Mouse (Mus musculus) forebrain, embryonic 14.5 days (tissue): ENCODE data around the gene Shisa3. TPM values are rescaled to one million over a fixed set of nuclear protein-coding genes. Genes with fewer than 3 reads are reported as not detected.

Experiments used
- ATAC-seq: fragments of 200-750 bp; cut with Nextera tagmentation; 2 replicates; pipeline ENCODE4 v1.8.0; 2017; ENCODE audit warnings: mild to moderate bottlenecking, moderate library complexity
- DNase-seq: peaks from one replicate; pipeline ENCODE4 v3.0.0-alpha.2; 2015; ENCODE audit warnings: low spot score
- H3K27ac ChIP-seq: fragments of 300-500 bp; sonication (generic); 2 replicates; pipeline ENCODE4 v1.5.1; 2014; ENCODE audit warnings: low read depth, mild to moderate bottlenecking, control low read depth, low read length, moderate library complexity
- H3K27me3 ChIP-seq: fragments of 300-500 bp; sonication (generic); replicated peaks from 2 replicates; pipeline ENCODE4 v1.6.1; 2014; ENCODE audit warnings: low read length, control low read depth, mixed read lengths; ENCODE audit not compliant: control insufficient read depth, insufficient read depth
- H3K36me3 ChIP-seq: fragments of 300-500 bp; sonication (generic); 2 replicates; pipeline ENCODE4 v1.6.1; 2014; ENCODE audit warnings: low read length, control low read depth; ENCODE audit not compliant: control insufficient read depth, insufficient read depth
- H3K4me1 ChIP-seq: fragments of 300-500 bp; sonication (generic); 2 replicates; pipeline ENCODE4 v1.6.1; 2014; ENCODE audit warnings: antibody characterized with exemption, low read length, control low read depth; ENCODE audit not compliant: control insufficient read depth, insufficient read depth
- H3K4me2 ChIP-seq: fragments of 300-500 bp; sonication (generic); 2 replicates; pipeline ENCODE4 v1.6.1; 2014; ENCODE audit warnings: mild to moderate bottlenecking, control low read depth, low read length
- H3K4me3 ChIP-seq: fragments of 300-500 bp; sonication (generic); 2 replicates; pipeline ENCODE4 v1.5.1; 2014; ENCODE audit warnings: low read depth, low read length, control low read depth
- H3K9ac ChIP-seq: fragments of 300-500 bp; sonication (generic); 2 replicates; pipeline ENCODE4 v1.6.1; 2014; ENCODE audit warnings: mild to moderate bottlenecking, low read length, control low read depth, moderate library complexity
- H3K9me3 ChIP-seq: fragments of 300-500 bp; sonication (generic); replicated peaks from 2 replicates; pipeline ENCODE4 v1.6.1; 2016; ENCODE audit warnings: low read length, control low read depth, mixed read lengths; ENCODE audit not compliant: control insufficient read depth
- WGBS: fragments of 180-500 bp; shearing (Covaris S2); extraction: QIAGEN DNeasy Blood & Tissue Kit; methylation state at CpG from one replicate; pipeline ENCODE4 v1.1.7; 2014; 5-methylcytosine and 5-hydroxymethylcytosine counted together
- polyA plus RNA-seq: library from polyadenylated mRNA; unstranded; fragments of >200 nt; fragmentation: Nextera tagmentation; extraction: Ambion mirVana; gene quantifications from 2 replicates; pipeline ENCODE4 v1.2.1, GENCODE M21; 2014

The Shisa3 gene
- polyA plus RNA-seq, result 0.04 and 0.80 TPM in 2 replicates

DNA sequence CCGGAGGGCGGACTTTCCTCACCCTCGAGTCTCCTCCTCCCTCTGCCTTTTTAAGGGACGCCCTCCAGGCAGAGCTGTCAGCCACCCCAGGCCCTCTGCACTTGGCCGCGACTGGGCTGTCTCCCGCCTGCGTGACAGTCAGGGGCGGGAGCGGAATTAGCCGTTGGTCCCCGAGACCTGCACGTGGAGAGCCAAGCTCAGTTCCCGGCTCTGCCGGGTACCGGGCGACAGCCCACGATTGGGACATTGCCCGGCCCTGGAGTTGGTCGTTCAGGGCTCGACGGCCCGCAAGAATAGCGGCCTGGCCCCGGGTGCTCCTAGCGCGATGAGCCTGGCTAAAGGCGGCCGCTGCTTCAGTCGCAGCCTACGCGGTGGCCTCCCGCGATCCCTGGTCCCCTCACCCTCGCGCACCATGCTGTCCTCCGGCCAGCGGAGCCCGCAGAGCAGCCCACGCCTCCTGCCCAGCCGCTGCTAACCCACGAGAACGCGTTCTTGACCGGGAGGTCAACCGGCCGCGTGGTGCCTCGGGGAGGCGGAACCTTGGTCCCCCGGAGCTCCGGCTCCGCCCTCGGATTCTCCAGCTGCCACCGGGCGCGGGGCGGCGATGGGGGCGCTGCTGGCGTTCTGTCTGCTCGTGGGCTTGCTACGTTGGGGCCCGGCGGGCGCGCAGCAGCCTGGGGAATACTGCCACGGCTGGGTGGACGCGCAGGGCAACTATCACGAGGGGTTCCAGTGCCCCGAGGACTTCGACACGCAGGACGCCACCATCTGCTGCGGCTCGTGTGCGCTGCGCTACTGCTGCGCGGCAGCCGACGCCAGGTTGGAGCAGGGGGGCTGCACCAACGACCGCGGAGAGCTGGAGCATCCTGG, at the start of gene Shisa3:
Shisa3 (plus strand) TSS at position 79 of the 870 bp plus-strand sequence.
- Histone ChIP-seq H3K9ac (peak within 1 kb of the TSS; percentile 48), H3K9me3 (no peaks in the 10 kb centered on the region), H3K27me3 (peaks cover 47% of the 10 kb centered on the region), H3K4me2 (peak within 1 kb of the TSS; percentile 88), H3K27ac (no peak within 1 kb of the TSS), H3K4me3 (peak within 1 kb of the TSS; percentile 48), H3K4me1 (peaks cover 14% of the 10 kb centered on the region), H3K36me3 (no peaks in the 10 kb centered on the region)
- WGBS, result 1% methylated on average over 84 of the region's 86 CpGs
- DNase-seq (peak; percentile 59), ATAC-seq (peak; percentile 71)

DNA sequence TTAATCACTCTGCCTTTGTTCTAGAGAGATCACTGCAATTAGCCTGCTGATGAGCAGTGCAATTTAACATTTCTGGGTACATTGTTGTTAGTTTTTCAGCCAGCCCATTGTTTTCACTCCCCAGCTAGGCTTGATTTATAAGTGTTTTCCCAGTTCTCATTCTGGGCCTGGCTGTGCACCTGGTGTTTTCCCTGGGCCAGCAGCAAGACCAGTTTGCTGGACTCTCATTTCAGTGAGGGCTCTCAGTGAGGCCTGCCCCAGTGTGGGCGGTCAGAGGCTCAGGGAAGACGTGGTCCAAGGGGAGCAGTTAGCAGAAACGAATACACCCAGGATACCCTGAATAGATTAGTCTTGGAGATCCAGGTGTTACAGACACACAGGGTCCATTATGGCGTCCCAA, 49.0 kb upstream of the Shisa3 start:
- Histone ChIP-seq H3K9me3 (no peaks in the 10 kb centered on the region), H3K4me3 (no peak overlapping the region), H3K9ac (no peak overlapping the region), H3K4me2 (no peak overlapping the region), H3K27ac (no peak overlapping the region), H3K27me3 (no peaks in the 10 kb centered on the region), H3K36me3 (no peaks in the 10 kb centered on the region), H3K4me1 (no peaks in the 10 kb centered on the region)
- ATAC-seq (no peak), DNase-seq (no peak)
- WGBS, result 74% methylated on average over 4 of the region's 4 CpGs

DNA sequence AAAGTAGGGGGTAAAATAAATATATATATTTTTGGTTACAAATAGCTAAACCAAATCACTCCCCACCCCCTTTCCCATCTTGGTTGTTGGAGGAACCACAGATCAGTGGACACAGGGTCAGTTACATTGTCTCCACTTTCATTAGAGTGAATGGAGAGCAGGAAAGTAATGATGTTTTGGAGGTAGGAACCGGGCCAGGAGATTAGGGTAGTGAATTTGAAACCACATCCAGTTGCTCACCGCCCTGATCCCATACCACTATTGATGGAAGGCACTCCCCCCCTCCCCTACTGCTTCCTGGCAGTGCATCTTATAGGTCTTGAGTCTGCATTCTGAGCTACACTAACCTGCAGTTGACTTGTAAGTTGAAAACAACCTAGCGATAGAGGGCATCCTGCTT, 48.6 kb upstream of the Shisa3 start:
- H3K4me3 ChIP-seq, result no peak overlapping the region
- H3K36me3 ChIP-seq, result no peaks in the 10 kb centered on the region
- no peaks in the 10 kb centered on the region for H3K9me3 ChIP-seq
- DNase-seq (no peak), ATAC-seq (no peak)
- H3K27me3 ChIP-seq, result no peaks in the 10 kb centered on the region
- no peak overlapping the region for H3K9ac ChIP-seq
- no peak overlapping the region for H3K4me2 ChIP-seq
- no peak overlapping the region for H3K27ac ChIP-seq
- H3K4me1 ChIP-seq, result no peaks in the 10 kb centered on the region
- WGBS, result 84% methylated on average over 3 of the region's 3 CpGs

DNA sequence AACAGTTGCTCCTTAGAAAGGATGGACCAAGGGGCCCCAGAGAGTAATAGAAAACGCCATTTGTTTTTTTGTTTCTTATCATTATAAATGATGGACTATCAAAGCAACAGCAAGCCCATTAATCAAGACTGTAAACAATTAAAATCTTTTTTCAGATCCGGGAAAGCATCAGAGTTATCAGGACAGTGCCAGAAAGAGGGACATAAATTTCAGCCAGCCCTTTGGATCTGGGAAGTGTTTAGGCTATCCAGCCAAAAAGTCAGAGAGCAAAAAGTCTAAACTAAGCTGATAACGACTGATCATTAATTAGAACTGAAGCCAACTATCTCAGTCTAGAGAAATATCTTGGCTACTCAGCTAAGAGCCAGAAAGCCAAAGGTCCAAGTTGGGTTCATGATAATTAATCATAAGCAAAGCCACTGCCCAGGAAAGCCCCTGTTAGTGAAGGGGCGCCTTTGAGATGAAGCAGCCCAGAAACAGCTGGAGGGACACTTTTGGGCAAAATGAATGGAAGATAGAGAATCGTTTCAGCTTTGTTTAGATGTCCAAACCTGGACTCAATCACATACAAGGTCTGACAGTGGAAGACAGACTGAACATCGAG, 35.0 kb upstream of the Shisa3 start:
- H3K36me3 ChIP-seq, result no peaks in the 10 kb centered on the region
- H3K27me3 ChIP-seq, result no peaks in the 10 kb centered on the region
- H3K27ac ChIP-seq, result no peak overlapping the region
- no peak overlapping the region for H3K9ac ChIP-seq
- no peaks in the 10 kb centered on the region for H3K4me1 ChIP-seq
- no peaks in the 10 kb centered on the region for H3K9me3 ChIP-seq
- 77% methylated on average over 6 of the region's 6 CpGs for WGBS
- no peak for DNase-seq
- ATAC-seq, result no peak
- no peak overlapping the region for H3K4me3 ChIP-seq
- no peak overlapping the region for H3K4me2 ChIP-seq

DNA sequence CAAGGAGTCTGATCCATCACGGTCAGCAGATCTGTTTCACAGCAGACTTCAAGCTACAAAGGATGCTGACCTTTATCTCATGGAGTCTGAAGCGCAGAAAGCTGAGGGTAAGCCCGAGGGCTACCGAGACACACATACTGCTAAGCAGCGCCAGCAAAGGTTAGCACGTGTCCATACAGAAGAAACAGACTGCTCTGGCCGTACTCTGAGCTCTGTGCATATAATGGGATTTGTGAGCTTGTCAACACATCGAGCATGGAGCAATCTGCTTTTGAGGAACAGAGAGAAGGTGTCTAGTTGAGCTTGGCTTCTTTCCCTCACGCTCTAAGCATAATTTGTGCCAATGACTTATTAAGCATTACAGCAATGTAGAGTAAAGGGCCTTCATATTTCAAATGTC, 33.6 kb upstream of the Shisa3 start:
- H3K27ac ChIP-seq, result no peak overlapping the region
- H3K4me3 ChIP-seq, result no peak overlapping the region
- H3K27me3 ChIP-seq, result no peaks in the 10 kb centered on the region
- H3K36me3 ChIP-seq, result no peaks in the 10 kb centered on the region
- 88% methylated on average over 9 of the region's 9 CpGs for WGBS
- H3K4me1 ChIP-seq, result no peaks in the 10 kb centered on the region
- H3K9me3 ChIP-seq, result no peaks in the 10 kb centered on the region
- H3K9ac ChIP-seq, result no peak overlapping the region
- ATAC-seq (no peak), DNase-seq (no peak)
- no peak overlapping the region for H3K4me2 ChIP-seq

DNA sequence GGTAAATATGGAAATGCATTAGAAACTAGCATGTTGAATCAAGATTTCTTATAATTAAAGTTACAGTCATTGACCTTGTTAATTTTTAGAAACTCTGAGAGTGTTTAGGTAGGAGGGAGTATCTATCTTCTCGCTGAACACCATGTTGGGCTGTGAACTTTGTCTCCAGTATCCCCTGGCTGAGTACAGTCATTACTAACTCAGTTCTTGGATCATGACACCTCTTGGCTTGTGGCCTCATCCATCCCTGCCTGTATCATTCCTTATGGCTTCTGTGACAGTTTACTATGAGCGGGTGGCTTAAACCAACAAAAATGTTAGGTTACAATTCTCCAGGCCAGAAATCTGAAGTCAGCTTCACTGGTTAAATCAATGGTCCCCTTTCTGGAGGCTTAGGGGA, 32.0 kb upstream of the Shisa3 start:
- no peaks in the 10 kb centered on the region for H3K9me3 ChIP-seq
- no peak overlapping the region for H3K27ac ChIP-seq
- ATAC-seq, result no peak
- H3K9ac ChIP-seq, result no peak overlapping the region
- DNase-seq, result no peak
- no peak overlapping the region for H3K4me2 ChIP-seq
- 92% methylated on average over 2 of the region's 2 CpGs for WGBS
- H3K4me1 ChIP-seq, result no peaks in the 10 kb centered on the region
- no peak overlapping the region for H3K4me3 ChIP-seq
- H3K36me3 ChIP-seq, result no peaks in the 10 kb centered on the region
- no peaks in the 10 kb centered on the region for H3K27me3 ChIP-seq

DNA sequence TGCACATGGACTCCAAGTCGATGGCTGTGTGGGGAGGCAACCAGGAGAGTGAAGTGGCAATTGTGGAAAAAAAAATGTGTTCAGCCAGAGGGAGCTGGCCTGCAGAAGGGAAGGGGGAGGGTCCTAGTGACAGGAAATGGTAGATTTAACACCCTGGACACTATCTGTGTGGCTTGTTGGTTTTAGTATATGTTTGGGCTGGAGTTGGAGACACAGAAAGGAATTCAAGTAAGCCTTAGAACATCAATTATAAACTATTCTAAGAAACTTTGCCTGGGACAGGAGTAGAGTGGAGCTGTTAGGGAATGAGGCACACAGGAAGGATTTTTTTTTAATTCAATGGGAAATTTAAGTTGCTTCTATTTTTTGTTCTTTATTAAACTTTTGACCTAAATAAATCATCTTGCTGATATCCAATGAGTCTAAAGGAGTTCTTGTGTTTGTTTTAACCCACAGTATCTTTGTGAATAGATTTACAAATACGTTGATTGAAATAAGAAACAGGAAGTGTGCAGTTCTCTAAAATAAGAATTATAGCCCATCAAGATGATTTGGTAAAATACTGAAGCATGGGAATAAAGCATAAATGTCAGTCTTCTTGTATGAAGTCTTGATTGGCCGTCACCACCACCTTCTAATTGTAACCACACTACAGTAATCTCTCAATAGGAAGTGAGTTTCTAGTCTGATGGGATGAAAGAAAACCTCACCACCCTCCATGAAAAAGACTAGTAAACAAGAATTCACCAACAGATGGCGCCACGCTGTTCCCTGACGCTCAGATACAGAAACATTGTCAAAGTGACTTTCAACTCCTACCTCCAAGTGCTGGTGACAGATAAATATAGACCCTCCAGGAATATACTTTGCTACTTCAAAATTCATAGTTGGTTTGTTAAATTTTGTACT, 27.7 kb upstream of the Shisa3 start:
- no peaks in the 10 kb centered on the region for H3K27me3 ChIP-seq
- H3K36me3 ChIP-seq, result no peaks in the 10 kb centered on the region
- H3K4me1 ChIP-seq, result no peaks in the 10 kb centered on the region
- DNase-seq (peak; percentile 6), ATAC-seq (no peak)
- no peak overlapping the region for H3K4me2 ChIP-seq
- no peak overlapping the region for H3K9ac ChIP-seq
- WGBS, result 46% methylated on average over 6 of the region's 6 CpGs
- no peaks in the 10 kb centered on the region for H3K9me3 ChIP-seq
- H3K4me3 ChIP-seq, result no peak overlapping the region
- no peak overlapping the region for H3K27ac ChIP-seq

DNA sequence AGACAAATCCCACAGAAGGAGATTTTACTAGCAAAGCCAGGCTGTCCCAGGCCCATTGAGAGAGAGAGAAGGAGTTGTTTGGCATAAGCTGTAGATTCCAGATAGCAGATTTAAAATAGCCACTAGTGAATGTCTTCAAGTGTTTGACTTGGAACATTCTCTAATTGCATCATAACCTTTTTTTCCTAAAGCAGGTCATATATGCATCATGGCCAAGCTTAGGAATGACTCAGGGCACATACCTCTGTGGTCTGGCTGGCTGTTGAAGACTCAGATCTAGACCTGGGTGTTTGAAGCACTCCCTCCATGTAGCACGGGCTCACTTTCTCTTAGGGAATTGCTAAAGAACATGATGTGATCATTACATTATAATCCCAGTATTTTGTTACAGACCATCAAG, 12.6 kb upstream of the Shisa3 start:
- no peak for DNase-seq

More for the DNA sequence above, 12.6 kb upstream of the Shisa3 start:
- Histone ChIP-seq H3K27ac (no peak overlapping the region), H3K27me3 (no peaks in the 10 kb centered on the region), H3K36me3 (no peaks in the 10 kb centered on the region), H3K4me2 (no peak overlapping the region), H3K9ac (no peak overlapping the region), H3K4me3 (no peak overlapping the region), H3K9me3 (no peaks in the 10 kb centered on the region), H3K4me1 (no peaks in the 10 kb centered on the region)
- 76% methylated on average over 1 of the region's 1 CpGs for WGBS
- no peak for ATAC-seq
